Mouse (Mus musculus): ENCODE results near the gene Gm2897.
"Not testable (repeated sequence)": the region's sequence is repeated elsewhere in the genome, so short reads cannot be mapped to it uniquely, and the experiment has no call there.

Gene Gm2897

GRCm38 (mm10) chr14:3048727-3049512 lies at the start of gene Gm2897:
Gene Gm2897 (plus strand): TSS chr14:3049285.
- peak; percentile 4 for DNase-seq

- DNase-seq: not testable (repeated sequence)
These were observed 19.4 kb upstream of the Gm2897 start, which contains the start of gene Gm2888 for GRCm38 (mm10) chr14:3029702-3030101. Gene Gm2888 (plus strand): TSS chr14:3030002.

GRCm38 (mm10) chr14:3049513-3049800 lies 372 bp downstream of the Gm2897 start:
- DNase-seq: peak; percentile 10

GRCm38 (mm10) chr14:3050087-3050486 lies 1.0 kb downstream of the Gm2897 start:
- DNase-seq: peak; percentile 14

GRCm38 (mm10) chr14:3116051-3116450 lies 67.0 kb downstream of the Gm2897 start:
- peak; percentile 0 for DNase-seq

Measured in lung, postnatal 36 days (tissue).